Mouse (Mus musculus) neural tube, embryonic 11.5 days (tissue): ENCODE results near the gene Nme7. TPM values are rescaled to one million over a fixed set of nuclear protein-coding genes. Genes with fewer than 3 reads are reported as not detected.

ENCODE experiments used
- ATAC-seq: fragments of 200-750 bp; cut with Nextera tagmentation; 2 replicates; pipeline ENCODE4 v1.8.0; 2017; ENCODE audit warnings: moderate number of reproducible peaks, mild to moderate bottlenecking, moderate TSS enrichment, moderate library complexity; ENCODE audit not compliant: insufficient read depth, low FRiP score, low TSS enrichment
- DNase-seq: peaks from one replicate; pipeline ENCODE4 v3.0.0-alpha.2; 2015; ENCODE audit warnings: low spot score
- H3K27ac ChIP-seq: fragments of 300-500 bp; sonication (generic); 2 replicates; pipeline ENCODE4 v1.5.1; 2014; ENCODE audit warnings: low read depth, mild to moderate bottlenecking, low read length
- H3K27me3 ChIP-seq: fragments of 300-500 bp; sonication (generic); 2 replicates; pipeline ENCODE4 v1.6.1; 2014; ENCODE audit warnings: mild to moderate bottlenecking, low read length, mixed read lengths; ENCODE audit not compliant: control insufficient read depth, insufficient read depth
- H3K36me3 ChIP-seq: fragments of 300-500 bp; sonication (generic); 2 replicates; pipeline ENCODE4 v1.6.1; 2014; ENCODE audit warnings: mild to moderate bottlenecking, low read length, moderate library complexity, mixed read lengths; ENCODE audit not compliant: control insufficient read depth, insufficient read depth
- H3K4me1 ChIP-seq: fragments of 300-500 bp; sonication (generic); 2 replicates; pipeline ENCODE4 v1.6.1; 2014; ENCODE audit warnings: low read length, mixed read lengths; ENCODE audit not compliant: control insufficient read depth, insufficient read depth
- H3K4me2 ChIP-seq: fragments of 300-500 bp; sonication (generic); 2 replicates; pipeline ENCODE4 v1.6.1; 2014; ENCODE audit warnings: low read depth, mild to moderate bottlenecking, moderate library complexity
- H3K4me3 ChIP-seq: fragments of 300-500 bp; sonication (generic); 2 replicates; pipeline ENCODE4 v1.5.1; 2014; ENCODE audit warnings: low read depth, low read length
- H3K9ac ChIP-seq: fragments of 300-500 bp; sonication (generic); 2 replicates; pipeline ENCODE4 v1.6.1; 2014; ENCODE audit warnings: mild to moderate bottlenecking, low read length
- H3K9me3 ChIP-seq: fragments of 300-500 bp; sonication (generic); 2 replicates; pipeline ENCODE4 v1.6.1; 2016; ENCODE audit warnings: low read length; ENCODE audit not compliant: control insufficient read depth
- WGBS: fragments of 180-500 bp; shearing (Covaris S2); extraction: QIAGEN DNeasy Blood & Tissue Kit; methylation state at CpG from one replicate; pipeline ENCODE4 v1.1.7; 2014; 5-methylcytosine and 5-hydroxymethylcytosine counted together
- polyA plus RNA-seq: library from polyadenylated mRNA; unstranded; fragments of >200 nt; fragmentation: Nextera tagmentation; extraction: Ambion mirVana; gene quantifications from 2 replicates; pipeline ENCODE4 v1.2.1, GENCODE M21; 2014

The Nme7 gene
- polyA plus RNA-seq, 1 experiment from 2014 or later: 32.4 TPM

DNA sequence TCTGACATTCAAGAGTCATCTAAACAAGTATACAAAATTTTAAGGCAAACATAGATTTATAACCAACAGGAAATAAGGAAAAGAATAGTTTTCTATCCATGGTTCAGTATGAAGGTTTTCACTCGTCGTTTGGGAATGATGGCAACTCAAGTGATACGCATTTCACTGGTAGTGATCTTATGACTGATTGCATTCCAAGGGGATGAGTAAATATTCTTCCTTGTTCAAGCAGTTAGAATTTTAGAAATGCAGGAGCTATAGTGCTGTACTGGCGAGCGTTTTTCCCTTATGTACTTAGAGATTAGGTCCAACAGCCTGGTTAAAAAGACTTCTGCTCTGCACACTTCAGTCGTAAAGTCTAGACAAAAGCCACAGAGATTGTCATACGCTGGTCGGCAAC lies 115.5 kb downstream of the Nme7 start:
- H3K4me1 ChIP-seq: no peaks in the 10 kb centered on the region
- no peaks in the 10 kb centered on the region for H3K36me3 ChIP-seq
- H3K4me2 ChIP-seq: no peak overlapping the region
- no peak overlapping the region for H3K9ac ChIP-seq
- no peaks in the 10 kb centered on the region for H3K27me3 ChIP-seq
- WGBS: 83% methylated on average over 8 of the region's 8 CpGs
- H3K9me3 ChIP-seq: no peaks in the 10 kb centered on the region
- no peak for ATAC-seq
- H3K4me3 ChIP-seq: no peak overlapping the region
- no peak overlapping the region for H3K27ac ChIP-seq
- no peak for DNase-seq

DNA sequence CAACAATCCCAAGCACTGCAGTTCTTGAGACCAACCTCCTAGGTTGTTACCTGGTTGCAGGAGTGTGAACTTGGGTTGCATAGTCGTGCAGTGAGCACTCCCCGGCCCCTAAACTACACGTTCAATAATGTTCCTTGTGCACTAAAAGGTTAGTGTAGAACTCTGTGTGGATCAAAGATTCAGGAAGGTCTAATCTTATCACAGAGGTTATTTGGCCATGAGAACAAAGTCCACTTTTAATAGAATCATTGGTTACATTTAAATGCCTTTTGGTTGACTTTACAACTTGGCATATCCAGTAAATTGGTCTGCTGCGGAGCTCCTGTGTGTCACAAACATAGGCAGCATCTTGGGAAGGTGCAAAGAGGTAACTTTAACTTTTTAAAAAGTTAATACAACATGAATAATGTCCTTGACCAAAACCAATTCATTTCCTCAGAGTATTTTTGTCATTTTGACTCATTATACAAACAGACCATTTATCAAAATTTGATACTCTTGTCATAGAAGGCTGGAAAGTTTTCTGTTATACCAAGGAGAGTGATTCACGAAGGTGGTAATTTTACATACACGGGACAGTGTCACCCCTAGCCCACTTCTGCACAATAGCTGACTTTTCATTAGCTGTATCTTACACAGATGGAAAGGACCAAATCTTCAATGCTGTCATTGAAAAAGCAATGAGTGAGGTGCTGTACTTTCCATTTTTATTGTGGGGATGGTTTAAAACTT lies 116.9 kb downstream of the Nme7 start:
- Histone ChIP-seq H3K9me3 (no peaks in the 10 kb centered on the region), H3K9ac (no peak overlapping the region), H3K27ac (no peak overlapping the region), H3K36me3 (no peaks in the 10 kb centered on the region), H3K4me2 (no peak overlapping the region), H3K4me1 (no peaks in the 10 kb centered on the region), H3K4me3 (no peak overlapping the region), H3K27me3 (no peaks in the 10 kb centered on the region)
- DNase-seq: no peak
- ATAC-seq: no peak
- WGBS: 90% methylated on average over 6 of the region's 6 CpGs

DNA sequence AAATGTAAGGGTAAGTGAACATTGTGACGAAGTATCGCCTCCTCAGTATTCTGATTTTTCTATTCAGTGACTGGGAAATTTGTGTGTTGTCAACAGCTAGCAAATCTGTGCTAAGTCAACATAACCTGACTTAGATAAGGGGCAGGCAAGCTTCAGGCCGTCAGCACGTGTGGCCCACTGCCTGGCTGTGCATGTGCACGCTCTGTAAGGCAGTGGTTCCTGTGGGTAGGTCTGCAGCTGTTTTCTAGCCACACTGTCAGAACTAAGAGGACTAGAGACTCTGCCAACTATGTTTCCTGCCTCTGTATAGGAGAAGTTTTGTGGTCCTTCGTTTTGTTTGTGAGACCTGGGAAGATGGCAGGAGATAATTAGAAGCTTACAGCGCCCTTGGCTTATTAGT lies 122.3 kb downstream of the Nme7 start:
- WGBS: 91% methylated on average over 7 of the region's 7 CpGs
- Histone ChIP-seq H3K27me3 (no peaks in the 10 kb centered on the region), H3K9me3 (no peaks in the 10 kb centered on the region), H3K4me1 (no peaks in the 10 kb centered on the region), H3K4me3 (no peak overlapping the region), H3K9ac (no peak overlapping the region), H3K36me3 (no peaks in the 10 kb centered on the region), H3K27ac (no peak overlapping the region), H3K4me2 (no peak overlapping the region)
- ATAC-seq: no peak
- DNase-seq: no peak

DNA sequence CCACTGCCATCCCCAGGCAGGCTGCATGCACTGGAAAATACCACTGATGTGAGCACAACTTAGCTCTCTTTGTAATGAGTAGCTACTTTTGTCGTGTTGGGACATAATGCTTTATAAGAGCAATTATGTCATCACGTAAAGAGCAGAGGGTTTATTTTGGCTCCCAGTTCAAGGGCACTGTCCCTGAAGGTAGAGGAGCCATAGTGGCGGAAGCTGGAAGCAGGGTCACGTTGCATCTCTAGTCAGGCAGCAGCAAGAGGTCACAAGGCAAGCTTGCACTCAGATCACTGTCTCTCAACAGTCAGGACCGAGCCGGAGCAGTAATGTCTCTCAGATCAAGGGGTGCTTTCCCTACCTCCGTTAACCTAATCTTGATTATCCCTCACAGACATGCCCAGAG lies 123.9 kb downstream of the Nme7 start:
- Histone ChIP-seq H3K27ac (no peak overlapping the region), H3K36me3 (no peaks in the 10 kb centered on the region), H3K9me3 (no peaks in the 10 kb centered on the region), H3K4me1 (no peaks in the 10 kb centered on the region), H3K9ac (no peak overlapping the region), H3K4me3 (no peak overlapping the region), H3K4me2 (no peak overlapping the region), H3K27me3 (no peaks in the 10 kb centered on the region)
- 82% methylated on average over 7 of the region's 7 CpGs for WGBS
- no peak for ATAC-seq
- DNase-seq: no peak

DNA sequence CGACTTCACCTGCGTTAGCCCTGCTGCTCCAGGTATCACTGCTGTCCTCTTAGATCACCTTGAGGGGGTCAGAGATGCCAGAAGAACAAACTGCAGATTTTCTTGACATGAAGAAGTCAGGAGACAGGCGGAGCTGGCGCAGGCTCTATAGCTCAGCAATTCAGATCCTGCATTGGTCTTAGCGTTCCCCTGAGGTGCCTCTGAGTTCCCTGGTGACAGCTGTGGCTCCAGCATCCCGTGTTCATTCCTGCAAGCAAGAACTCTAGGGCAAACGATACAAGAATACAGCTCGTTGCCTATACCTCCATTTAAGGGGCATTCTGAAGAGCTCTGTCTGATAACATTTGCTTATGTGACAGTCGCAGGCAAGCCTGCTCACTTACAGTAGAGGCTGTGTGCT lies 124.7 kb downstream of the Nme7 start:
- DNase-seq (no peak), ATAC-seq (no peak)
- WGBS: 89% methylated on average over 9 of the region's 9 CpGs
- H3K9ac ChIP-seq: no peak overlapping the region
- no peak overlapping the region for H3K4me2 ChIP-seq
- H3K9me3 ChIP-seq: no peaks in the 10 kb centered on the region
- no peak overlapping the region for H3K27ac ChIP-seq
- no peak overlapping the region for H3K4me3 ChIP-seq
- H3K27me3 ChIP-seq: no peaks in the 10 kb centered on the region
- H3K4me1 ChIP-seq: no peaks in the 10 kb centered on the region
- H3K36me3 ChIP-seq: no peaks in the 10 kb centered on the region

DNA sequence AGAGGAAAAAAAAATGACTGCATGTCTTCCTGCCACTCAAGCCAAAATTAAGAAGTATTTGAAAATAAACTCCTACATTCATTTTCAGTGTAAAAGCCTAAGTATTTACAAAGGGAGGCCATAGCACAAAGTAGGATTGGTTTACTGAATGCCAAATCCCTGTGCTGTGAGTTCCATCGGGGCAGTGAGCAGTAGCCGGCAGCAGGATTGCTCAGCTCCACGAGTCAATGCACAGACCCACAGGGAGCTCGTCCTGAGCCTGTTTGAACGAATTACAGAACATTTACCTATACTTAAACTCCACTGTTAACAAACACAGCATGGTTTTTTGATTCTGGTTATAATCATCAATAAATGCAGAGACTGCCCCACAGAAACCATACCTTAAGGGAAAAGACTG lies 128.7 kb downstream of the Nme7 start:
- no peaks in the 10 kb centered on the region for H3K4me1 ChIP-seq
- no peak for DNase-seq
- 91% methylated on average over 5 of the region's 5 CpGs for WGBS
- no peak for ATAC-seq
- no peak overlapping the region for H3K27ac ChIP-seq
- no peaks in the 10 kb centered on the region for H3K27me3 ChIP-seq
- no peak overlapping the region for H3K4me2 ChIP-seq
- no peak overlapping the region for H3K4me3 ChIP-seq
- no peak overlapping the region for H3K9ac ChIP-seq
- no peaks in the 10 kb centered on the region for H3K9me3 ChIP-seq
- no peaks in the 10 kb centered on the region for H3K36me3 ChIP-seq

DNA sequence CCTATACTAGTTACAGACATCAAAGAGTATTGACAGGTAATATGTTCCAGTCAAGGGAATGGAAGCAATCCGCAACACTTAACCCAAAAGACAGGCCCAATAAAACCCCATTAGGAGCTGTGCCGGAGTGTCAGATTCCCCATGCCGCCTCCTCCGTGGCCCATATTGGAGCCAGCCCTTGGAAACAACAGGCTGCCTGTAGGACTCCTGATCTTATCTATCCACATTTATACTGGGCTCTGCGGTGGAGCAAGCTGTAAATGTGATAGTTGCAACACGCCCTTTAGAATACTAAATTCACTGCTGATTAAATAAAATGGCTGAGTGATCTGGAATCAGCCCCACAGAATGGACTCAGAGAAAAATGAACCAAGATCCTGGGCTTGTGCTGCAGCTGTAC lies 130.1 kb downstream of the Nme7 start:
- DNase-seq: no peak
- H3K9ac ChIP-seq: no peak overlapping the region
- H3K36me3 ChIP-seq: no peaks in the 10 kb centered on the region
- H3K27me3 ChIP-seq: no peaks in the 10 kb centered on the region
- no peak for ATAC-seq
- no peaks in the 10 kb centered on the region for H3K9me3 ChIP-seq
- no peaks in the 10 kb centered on the region for H3K4me1 ChIP-seq
- no peak overlapping the region for H3K4me2 ChIP-seq
- no peak overlapping the region for H3K4me3 ChIP-seq
- H3K27ac ChIP-seq: no peak overlapping the region
- 50% methylated on average over 6 of the region's 6 CpGs for WGBS

DNA sequence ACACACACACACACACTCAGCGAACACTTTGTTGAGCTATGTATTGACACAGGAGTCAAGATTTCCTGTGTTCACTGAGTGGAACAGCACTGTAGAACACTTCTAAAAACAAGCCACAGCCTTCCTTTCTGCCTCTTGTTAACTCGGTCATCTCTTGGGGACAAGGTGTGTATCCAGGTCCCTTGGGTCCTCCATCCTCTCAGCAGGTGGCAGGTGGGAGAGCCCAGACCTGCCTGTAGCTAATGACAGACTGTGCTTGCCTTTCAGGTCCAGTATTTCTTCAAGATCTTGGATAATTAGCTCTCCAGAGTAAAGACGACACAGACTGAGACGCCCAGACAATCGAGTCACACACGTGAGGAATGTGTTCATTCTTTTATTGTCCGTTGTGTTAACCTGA lies 132.8 kb downstream of the Nme7 start:
- H3K36me3 ChIP-seq: no peaks in the 10 kb centered on the region
- 89% methylated on average over 7 of the region's 7 CpGs for WGBS
- ATAC-seq (no peak), DNase-seq (no peak)
- no peaks in the 10 kb centered on the region for H3K9me3 ChIP-seq
- H3K4me2 ChIP-seq: no peak overlapping the region
- H3K27ac ChIP-seq: no peak overlapping the region
- H3K9ac ChIP-seq: no peak overlapping the region
- H3K4me3 ChIP-seq: no peak overlapping the region
- H3K4me1 ChIP-seq: no peaks in the 10 kb centered on the region
- H3K27me3 ChIP-seq: no peaks in the 10 kb centered on the region

DNA sequence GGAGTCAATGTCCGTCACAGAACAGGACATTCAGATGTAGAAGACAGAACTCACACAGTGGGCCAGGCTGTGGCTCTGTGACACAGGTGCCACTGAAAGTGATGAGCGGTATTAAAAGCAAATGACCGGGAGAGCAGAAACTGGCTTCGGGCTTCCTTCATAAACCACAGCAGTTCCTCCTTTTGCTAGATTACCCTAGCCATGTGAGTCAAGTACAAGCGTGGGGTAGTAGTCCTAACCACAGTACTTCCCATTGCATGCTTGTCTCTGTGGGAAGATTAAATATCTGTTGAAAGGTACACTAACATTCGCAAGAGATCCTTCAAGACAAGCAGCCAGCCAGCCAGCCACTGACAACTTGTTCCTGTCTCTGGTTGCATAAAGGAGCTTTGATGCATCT lies 136.3 kb downstream of the Nme7 start:
- H3K4me2 ChIP-seq: no peak overlapping the region
- no peaks in the 10 kb centered on the region for H3K27me3 ChIP-seq
- H3K4me1 ChIP-seq: no peaks in the 10 kb centered on the region
- no peak for ATAC-seq
- no peak overlapping the region for H3K27ac ChIP-seq
- no peaks in the 10 kb centered on the region for H3K9me3 ChIP-seq
- 94% methylated on average over 6 of the region's 6 CpGs for WGBS
- DNase-seq: no peak
- H3K36me3 ChIP-seq: no peaks in the 10 kb centered on the region
- H3K4me3 ChIP-seq: no peak overlapping the region
- H3K9ac ChIP-seq: no peak overlapping the region
